Mouse (Mus musculus): ENCODE measurements around the gene Evc2. TPM values are rescaled to one million over a fixed set of nuclear protein-coding genes. Genes with fewer than 3 reads are reported as not detected.

Gene Evc2
- polyA plus RNA-seq, 1 experiment from 2014 or later: 1.9 TPM

DNA sequence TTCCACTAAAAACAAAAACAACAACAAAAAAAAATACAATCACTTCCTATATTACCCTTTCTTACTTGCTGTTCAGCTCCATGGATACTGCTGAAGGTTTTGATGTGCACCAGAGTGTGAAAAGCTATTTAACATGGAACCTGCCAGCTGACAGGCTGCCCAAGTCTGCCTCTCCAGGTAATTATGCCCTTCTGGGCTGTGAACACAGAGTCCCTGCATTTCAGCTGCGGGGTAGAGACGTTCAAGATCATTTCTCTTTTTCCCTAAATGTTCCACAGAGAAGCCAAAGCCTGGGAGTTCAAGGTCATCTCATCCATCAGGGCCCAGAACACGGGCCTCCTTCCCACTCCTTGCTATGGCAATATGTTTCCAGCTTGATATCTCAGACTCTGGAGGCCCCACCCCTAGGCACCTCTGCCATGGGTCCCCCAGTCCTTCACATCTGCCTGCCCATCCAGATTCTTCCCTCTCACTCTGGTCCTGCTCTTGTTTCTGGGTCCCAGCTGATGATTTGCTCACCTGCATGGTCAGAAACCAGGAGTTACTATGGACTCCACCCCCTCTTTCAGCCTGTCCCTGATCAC, 133.8 kb downstream of the Evc2 start:
- 0 out of 2 replicates have a peak, but pooled peaks cover 8% of the 10 kb centered on the region for H3K4me1 ChIP-seq (replicated peaks)
- no peaks in the 10 kb centered on the region for H3K36me3 ChIP-seq
- 42% methylated on average over 3 of the region's 3 CpGs for WGBS (ENCODE audit: insufficient replicate concordance)
- no peak overlapping the region for H3K27ac ChIP-seq
- no peak overlapping the region for H3K4me3 ChIP-seq (replicated peaks)
- DNase-seq (no peak), ATAC-seq (ENCODE audit: low read depth) (peak; percentile 59)
- no peak overlapping the region for H3K4me2 ChIP-seq
- no peaks in the 10 kb centered on the region for H3K27me3 ChIP-seq
- no peak overlapping the region for H3K9ac ChIP-seq
- no peaks in the 10 kb centered on the region for H3K9me3 ChIP-seq (replicated peaks)

Other genes starting within 250 kb of the Evc2 start
- gene Crmp1, start 96.6 kb upstream of the Evc2 start, polyA plus RNA-seq (2015; fragmentation: Nextera tagmentation; extraction: Ambion mirVana): 1.8 and 2.4 TPM in 2 replicates
- 1.9 and 2.2 TPM in 2 replicates for gene Evc, start 1.6 kb upstream of the Evc2 start, polyA plus RNA-seq (2015; fragmentation: Nextera tagmentation; extraction: Ambion mirVana)